Mouse (Mus musculus): ENCODE results near the gene Slc39a11. TPM values are rescaled to one million over a fixed set of nuclear protein-coding genes. Genes with fewer than 3 reads are reported as not detected.

Slc39a11 gene
- polyA plus RNA-seq, 1 experiment from 2014 or later, result 38.5 TPM

GRCm38 (mm10) chr11:113500631-113501305, 149.1 kb downstream of the Slc39a11 start:
- no peak overlapping the region for H3K4me2 ChIP-seq (ENCODE audit: low read length)
- H3K36me3 ChIP-seq (ENCODE audit: control insufficient read depth, insufficient read depth, low read length), result no peaks in the 10 kb centered on the region
- 0 out of 2 replicates have a peak overlapping the region, but pooled peaks have one; percentile 1 for H3K9ac ChIP-seq (ENCODE audit: low read depth, low read length)
- H3K27ac ChIP-seq (ENCODE audit: low read length), result no peak overlapping the region
- no peaks in the 10 kb centered on the region; the same call in 1 of the 2 replicates for H3K4me1 ChIP-seq (ENCODE audit: control insufficient read depth, insufficient read depth, low read length)
- peak; percentile 45; the same call in 1 of the 2 replicates for ATAC-seq
- no peaks in the 10 kb centered on the region for H3K9me3 ChIP-seq (replicated peaks; ENCODE audit: control insufficient read depth, low read length, poor library complexity, severe bottlenecking)
- WGBS, result 58% methylated on average over 20 of the region's 20 CpGs
- H3K27me3 ChIP-seq (ENCODE audit: control insufficient read depth, insufficient read depth, low read depth, low read length), result no peaks in the 10 kb centered on the region; the same call in 1 of the 2 replicates
- no peak overlapping the region for H3K4me3 ChIP-seq (ENCODE audit: low read depth, low read length)

GRCm38 (mm10) chr11:113498889-113499288, 151.0 kb downstream of the Slc39a11 start:
- Histone ChIP-seq H3K4me3 (ENCODE audit: low read depth, low read length) (no peak overlapping the region), H3K27me3 (ENCODE audit: control insufficient read depth, insufficient read depth, low read depth, low read length) (no peaks in the 10 kb centered on the region; the same call in 1 of the 2 replicates), H3K4me1 (ENCODE audit: control insufficient read depth, insufficient read depth, low read length) (no peaks in the 10 kb centered on the region; the same call in 1 of the 2 replicates), H3K9me3 (replicated peaks; ENCODE audit: control insufficient read depth, low read length, poor library complexity, severe bottlenecking) (no peaks in the 10 kb centered on the region), H3K4me2 (ENCODE audit: low read length) (no peak overlapping the region), H3K27ac (ENCODE audit: low read length) (no peak overlapping the region), H3K36me3 (ENCODE audit: control insufficient read depth, insufficient read depth, low read length) (no peaks in the 10 kb centered on the region), H3K9ac (ENCODE audit: low read depth, low read length) (no peak overlapping the region)
- ATAC-seq, result no peak
- 66% methylated on average over 9 of the region's 9 CpGs for WGBS

- H3K27me3 ChIP-seq (ENCODE audit: control insufficient read depth, insufficient read depth, low read depth, low read length), result no peaks in the 10 kb centered on the region
- no peak overlapping the region for H3K4me2 ChIP-seq (ENCODE audit: low read length)
- H3K9ac ChIP-seq (ENCODE audit: low read depth, low read length), result no peak overlapping the region
- H3K36me3 ChIP-seq (ENCODE audit: control insufficient read depth, insufficient read depth, low read length), result no peaks in the 10 kb centered on the region
- WGBS, result 69% methylated on average over 12 of the region's 12 CpGs
- no peak overlapping the region for H3K27ac ChIP-seq (ENCODE audit: low read length)
- H3K9me3 ChIP-seq (replicated peaks; ENCODE audit: control insufficient read depth, low read length, poor library complexity, severe bottlenecking), result no peaks in the 10 kb centered on the region
- no peak for ATAC-seq
- H3K4me1 ChIP-seq (ENCODE audit: control insufficient read depth, insufficient read depth, low read length), result no peaks in the 10 kb centered on the region
- H3K4me3 ChIP-seq (ENCODE audit: low read depth, low read length), result no peak overlapping the region
Observed at GRCm38 (mm10) chr11:113494021-113494546, 155.8 kb downstream of the Slc39a11 start.

GRCm38 (mm10) chr11:113490530-113491520, 159.1 kb downstream of the Slc39a11 start:
- Histone ChIP-seq H3K4me1 (ENCODE audit: control insufficient read depth, insufficient read depth, low read length) (peaks cover 8% of the 10 kb centered on the region; the same call in 1 of the 2 replicates), H3K36me3 (ENCODE audit: control insufficient read depth, insufficient read depth, low read length) (no peaks in the 10 kb centered on the region), H3K27ac (ENCODE audit: low read length) (no peak overlapping the region), H3K27me3 (ENCODE audit: control insufficient read depth, insufficient read depth, low read depth, low read length) (no peaks in the 10 kb centered on the region), H3K9me3 (replicated peaks; ENCODE audit: control insufficient read depth, low read length, poor library complexity, severe bottlenecking) (no peaks in the 10 kb centered on the region), H3K4me2 (ENCODE audit: low read length) (no peak overlapping the region), H3K9ac (ENCODE audit: low read depth, low read length) (no peak overlapping the region), H3K4me3 (ENCODE audit: low read depth, low read length) (no peak overlapping the region)
- no peak for ATAC-seq
- WGBS, result 88% methylated on average over 20 of the region's 20 CpGs

GRCm38 (mm10) chr11:113487603-113488335, 162.1 kb downstream of the Slc39a11 start:
- no peak for ATAC-seq

GRCm38 (mm10) chr11:113484037-113484436, 165.8 kb downstream of the Slc39a11 start:
- Histone ChIP-seq H3K36me3 (ENCODE audit: control insufficient read depth, insufficient read depth, low read length) (no peaks in the 10 kb centered on the region), H3K27me3 (ENCODE audit: control insufficient read depth, insufficient read depth, low read depth, low read length) (no peaks in the 10 kb centered on the region), H3K27ac (ENCODE audit: low read length) (no peak overlapping the region), H3K9ac (ENCODE audit: low read depth, low read length) (no peak overlapping the region), H3K4me1 (ENCODE audit: control insufficient read depth, insufficient read depth, low read length) (peaks cover 8% of the 10 kb centered on the region; the same call in 1 of the 2 replicates), H3K4me3 (ENCODE audit: low read depth, low read length) (no peak overlapping the region), H3K9me3 (replicated peaks; ENCODE audit: control insufficient read depth, low read length, poor library complexity, severe bottlenecking) (no peaks in the 10 kb centered on the region), H3K4me2 (ENCODE audit: low read length) (no peak overlapping the region)
- no peak for ATAC-seq
- 88% methylated on average over 10 of the region's 10 CpGs for WGBS

More at GRCm38 (mm10) chr11:113487603-113488335, 162.1 kb downstream of the Slc39a11 start:
- no peak overlapping the region for H3K27ac ChIP-seq (ENCODE audit: low read length)
- H3K4me3 ChIP-seq (ENCODE audit: low read depth, low read length), result no peak overlapping the region
- H3K4me1 ChIP-seq (ENCODE audit: control insufficient read depth, insufficient read depth, low read length), result peaks cover 8% of the 10 kb centered on the region; the same call in 1 of the 2 replicates
- H3K9me3 ChIP-seq (replicated peaks; ENCODE audit: control insufficient read depth, low read length, poor library complexity, severe bottlenecking), result no peaks in the 10 kb centered on the region
- H3K9ac ChIP-seq (ENCODE audit: low read depth, low read length), result no peak overlapping the region
- H3K4me2 ChIP-seq (ENCODE audit: low read length), result no peak overlapping the region
- H3K36me3 ChIP-seq (ENCODE audit: control insufficient read depth, insufficient read depth, low read length), result no peaks in the 10 kb centered on the region
- WGBS, result 70% methylated on average over 8 of the region's 8 CpGs
- H3K27me3 ChIP-seq (ENCODE audit: control insufficient read depth, insufficient read depth, low read depth, low read length), result no peaks in the 10 kb centered on the region

GRCm38 (mm10) chr11:113477550-113477949, 172.3 kb downstream of the Slc39a11 start:
- ATAC-seq, result peak; percentile 36; the same call in 1 of the 2 replicates
- Histone ChIP-seq H3K9me3 (replicated peaks; ENCODE audit: control insufficient read depth, low read length, poor library complexity, severe bottlenecking) (no peaks in the 10 kb centered on the region), H3K4me3 (ENCODE audit: low read depth, low read length) (no peak overlapping the region), H3K4me1 (ENCODE audit: control insufficient read depth, insufficient read depth, low read length) (peaks cover 19% of the 10 kb centered on the region), H3K27me3 (ENCODE audit: control insufficient read depth, insufficient read depth, low read depth, low read length) (no peaks in the 10 kb centered on the region), H3K4me2 (ENCODE audit: low read length) (peak overlapping the region; percentile 8; the same call in 1 of the 2 replicates), H3K27ac (ENCODE audit: low read length) (peak overlapping the region; percentile 19), H3K9ac (ENCODE audit: low read depth, low read length) (no peak overlapping the region), H3K36me3 (ENCODE audit: control insufficient read depth, insufficient read depth, low read length) (no peaks in the 10 kb centered on the region)
- 41% methylated on average over 9 of the region's 9 CpGs for WGBS

GRCm38 (mm10) chr11:113476720-113477119, 173.2 kb downstream of the Slc39a11 start:
- WGBS, result 82% methylated on average over 9 of the region's 9 CpGs
- ATAC-seq, result no peak
- H3K4me1 ChIP-seq (ENCODE audit: control insufficient read depth, insufficient read depth, low read length), result peaks cover 19% of the 10 kb centered on the region
- no peak overlapping the region for H3K27ac ChIP-seq (ENCODE audit: low read length)
- no peak overlapping the region for H3K9ac ChIP-seq (ENCODE audit: low read depth, low read length)
- H3K4me2 ChIP-seq (ENCODE audit: low read length), result no peak overlapping the region
- H3K9me3 ChIP-seq (replicated peaks; ENCODE audit: control insufficient read depth, low read length, poor library complexity, severe bottlenecking), result no peaks in the 10 kb centered on the region
- no peaks in the 10 kb centered on the region for H3K36me3 ChIP-seq (ENCODE audit: control insufficient read depth, insufficient read depth, low read length)
- no peaks in the 10 kb centered on the region for H3K27me3 ChIP-seq (ENCODE audit: control insufficient read depth, insufficient read depth, low read depth, low read length)
- H3K4me3 ChIP-seq (ENCODE audit: low read depth, low read length), result no peak overlapping the region

Data from midbrain, embryonic 16.5 days (tissue).